Mouse (Mus musculus): ENCODE results near the gene Tbr1. TPM values are rescaled to one million over a fixed set of nuclear protein-coding genes. Genes with fewer than 3 reads are reported as not detected.

Tbr1 gene
- polyA plus RNA-seq (2016; fragmentation: Nextera tagmentation; extraction: Ambion mirVana), result 42.2 and 45.3 TPM in 2 replicates

- Histone ChIP-seq H3K27me3 (peaks cover 55% of the 10 kb centered on the region), H3K9me3 (no peaks in the 10 kb centered on the region), H3K4me2 (peak within 1 kb of the TSS; percentile 40), H3K4me1 (peaks cover 34% of the 10 kb centered on the region), H3K9ac (0 out of 2 replicates have a peak within 1 kb of the TSS, but pooled peaks have one; percentile 29), H3K27ac (peak within 1 kb of the TSS; percentile 92), H3K4me3 (replicated peaks) (peak within 1 kb of the TSS; percentile 43), H3K36me3 (replicated peaks) (0 out of 2 replicates have a peak, but pooled peaks cover 2% of the 10 kb centered on the region)
- WGBS, result 5% methylated on average over 11 of the region's 11 CpGs
- ATAC-seq (ENCODE audit: low FRiP score), result no peak; the same call in 1 of the 2 replicates
These were observed at the start of gene Tbr1 for GRCm38 (mm10) chr2:61802656-61803251. Tbr1 (plus strand) TSS chr2:61802930.

- Histone ChIP-seq H3K4me3 (replicated peaks) (no peak overlapping the region), H3K4me1 (no peaks in the 10 kb centered on the region), H3K9ac (no peak overlapping the region), H3K27ac (no peak overlapping the region), H3K36me3 (replicated peaks) (no peaks in the 10 kb centered on the region), H3K27me3 (no peaks in the 10 kb centered on the region), H3K4me2 (no peak overlapping the region), H3K9me3 (no peaks in the 10 kb centered on the region)
- no peak for ATAC-seq (ENCODE audit: low FRiP score)
These were observed 47.7 kb upstream of the Tbr1 start for GRCm38 (mm10) chr2:61754989-61755388.

- Histone ChIP-seq H3K9ac (no peak overlapping the region), H3K36me3 (replicated peaks) (0 out of 2 replicates have a peak, but pooled peaks cover 3% of the 10 kb centered on the region), H3K4me1 (peaks cover 6% of the 10 kb centered on the region), H3K4me3 (replicated peaks) (no peak overlapping the region), H3K9me3 (no peaks in the 10 kb centered on the region), H3K4me2 (no peak overlapping the region), H3K27me3 (no peaks in the 10 kb centered on the region), H3K27ac (no peak overlapping the region)
- 87% methylated on average over 5 of the region's 5 CpGs for WGBS
- no peak for ATAC-seq (ENCODE audit: low FRiP score)
These were observed 43.4 kb upstream of the Tbr1 start for GRCm38 (mm10) chr2:61759234-61759855.

GRCm38 (mm10) chr2:61760044-61760443, 42.7 kb upstream of the Tbr1 start:
- Histone ChIP-seq H3K4me3 (replicated peaks) (no peak overlapping the region), H3K4me2 (no peak overlapping the region), H3K9me3 (no peaks in the 10 kb centered on the region), H3K4me1 (peaks cover 11% of the 10 kb centered on the region), H3K27me3 (no peaks in the 10 kb centered on the region), H3K9ac (no peak overlapping the region), H3K36me3 (replicated peaks) (0 out of 2 replicates have a peak, but pooled peaks cover 3% of the 10 kb centered on the region), H3K27ac (no peak overlapping the region)
- ATAC-seq (ENCODE audit: low FRiP score), result no peak
- 77% methylated on average over 3 of the region's 3 CpGs for WGBS

- Histone ChIP-seq H3K4me2 (no peak overlapping the region), H3K9me3 (no peaks in the 10 kb centered on the region), H3K36me3 (replicated peaks) (0 out of 2 replicates have a peak, but pooled peaks cover 3% of the 10 kb centered on the region), H3K4me3 (replicated peaks) (no peak overlapping the region), H3K27me3 (no peaks in the 10 kb centered on the region), H3K4me1 (peaks cover 11% of the 10 kb centered on the region), H3K27ac (peak overlapping the region; percentile 83), H3K9ac (no peak overlapping the region)
- WGBS, result 40% methylated on average over 6 of the region's 6 CpGs
- ATAC-seq (ENCODE audit: low FRiP score), result peak; percentile 24; the same call in 1 of the 2 replicates
These were observed 38.1 kb upstream of the Tbr1 start for GRCm38 (mm10) chr2:61764470-61765105.

GRCm38 (mm10) chr2:61765526-61765925, 37.2 kb upstream of the Tbr1 start:
- peak; percentile 68; the same call in 1 of the 2 replicates for ATAC-seq (ENCODE audit: low FRiP score)
- Histone ChIP-seq H3K4me2 (no peak overlapping the region), H3K36me3 (replicated peaks) (0 out of 2 replicates have a peak, but pooled peaks cover 3% of the 10 kb centered on the region), H3K9me3 (no peaks in the 10 kb centered on the region), H3K4me1 (peaks cover 11% of the 10 kb centered on the region), H3K4me3 (replicated peaks) (no peak overlapping the region), H3K9ac (no peak overlapping the region), H3K27me3 (no peaks in the 10 kb centered on the region), H3K27ac (peak overlapping the region; percentile 37)
- WGBS, result 28% methylated on average over 4 of the region's 4 CpGs

- no peak overlapping the region for H3K27ac ChIP-seq
- no peak overlapping the region for H3K4me2 ChIP-seq
- no peaks in the 10 kb centered on the region for H3K9me3 ChIP-seq
- H3K4me1 ChIP-seq, result no peaks in the 10 kb centered on the region
- H3K36me3 ChIP-seq (replicated peaks), result peaks cover 16% of the 10 kb centered on the region; the same call in 1 of the 2 replicates
- H3K9ac ChIP-seq, result no peak overlapping the region
- ATAC-seq (ENCODE audit: low FRiP score), result no peak
- no peak overlapping the region for H3K4me3 ChIP-seq (replicated peaks)
- H3K27me3 ChIP-seq, result no peaks in the 10 kb centered on the region
These were observed 21.9 kb upstream of the Tbr1 start for GRCm38 (mm10) chr2:61780794-61781193.

GRCm38 (mm10) chr2:61794960-61795359, 7.8 kb upstream of the Tbr1 start:
- 82% methylated on average over 5 of the region's 5 CpGs for WGBS
- Histone ChIP-seq H3K4me2 (no peak overlapping the region), H3K27me3 (no peaks in the 10 kb centered on the region), H3K9me3 (no peaks in the 10 kb centered on the region), H3K9ac (no peak overlapping the region), H3K4me1 (no peaks in the 10 kb centered on the region), H3K4me3 (replicated peaks) (no peak overlapping the region), H3K36me3 (replicated peaks) (0 out of 2 replicates have a peak, but pooled peaks cover under 1% of the 10 kb centered on the region), H3K27ac (no peak overlapping the region)
- ATAC-seq (ENCODE audit: low FRiP score), result no peak

GRCm38 (mm10) chr2:61798048-61798447, 4.7 kb upstream of the Tbr1 start:
- no peak overlapping the region for H3K9ac ChIP-seq
- H3K36me3 ChIP-seq (replicated peaks), result 0 out of 2 replicates have a peak, but pooled peaks cover 2% of the 10 kb centered on the region
- H3K4me2 ChIP-seq, result no peak overlapping the region
- H3K27ac ChIP-seq, result no peak overlapping the region
- H3K4me1 ChIP-seq, result peaks cover 6% of the 10 kb centered on the region; the same call in 1 of the 2 replicates
- peaks cover 16% of the 10 kb centered on the region for H3K27me3 ChIP-seq
- H3K4me3 ChIP-seq (replicated peaks), result no peak overlapping the region
- WGBS, result 93% methylated on average over 1 of the region's 1 CpGs
- H3K9me3 ChIP-seq, result no peaks in the 10 kb centered on the region
- ATAC-seq (ENCODE audit: low FRiP score), result no peak

GRCm38 (mm10) chr2:61803443-61804367, 975 bp downstream of the Tbr1 start:
- 0 out of 2 replicates have a peak, but pooled peaks have one; percentile 5 for ATAC-seq (ENCODE audit: low FRiP score)
- Histone ChIP-seq H3K36me3 (replicated peaks) (0 out of 2 replicates have a peak, but pooled peaks cover 2% of the 10 kb centered on the region), H3K9me3 (no peaks in the 10 kb centered on the region), H3K27ac (peak overlapping the region; percentile 92), H3K4me1 (peaks cover 34% of the 10 kb centered on the region), H3K4me3 (replicated peaks) (peak overlapping the region; percentile 43), H3K27me3 (peaks cover 58% of the 10 kb centered on the region), H3K9ac (no peak overlapping the region), H3K4me2 (peak overlapping the region; percentile 40)
- whole genome bisulfite sequencing, result 1% methylated on average over 29 of the region's 29 CpGs

GRCm38 (mm10) chr2:61804382-61804840, 1.7 kb downstream of the Tbr1 start:
- peaks cover 34% of the 10 kb centered on the region for H3K4me1 ChIP-seq
- 3% methylated on average over 10 of the region's 10 CpGs for WGBS
- H3K27me3 ChIP-seq, result peaks cover 65% of the 10 kb centered on the region
- peak overlapping the region; percentile 65 for H3K9ac ChIP-seq
- peak overlapping the region; percentile 92 for H3K27ac ChIP-seq
- H3K4me3 ChIP-seq (replicated peaks), result peak overlapping the region; percentile 43
- H3K9me3 ChIP-seq, result no peaks in the 10 kb centered on the region
- peak overlapping the region; percentile 42; the same call in 1 of the 2 replicates for H3K4me2 ChIP-seq
- 0 out of 2 replicates have a peak, but pooled peaks cover 2% of the 10 kb centered on the region for H3K36me3 ChIP-seq (replicated peaks)
- ATAC-seq (ENCODE audit: low FRiP score), result 0 out of 2 replicates have a peak, but pooled peaks have one; percentile 10
